Mouse (Mus musculus): ENCODE measurements around the gene Fip1l1. TPM values are rescaled to one million over a fixed set of nuclear protein-coding genes. Genes with fewer than 3 reads are reported as not detected.

Fip1l1 gene
- total RNA-seq, 1 experiment, result 66.1 TPM

DNA sequence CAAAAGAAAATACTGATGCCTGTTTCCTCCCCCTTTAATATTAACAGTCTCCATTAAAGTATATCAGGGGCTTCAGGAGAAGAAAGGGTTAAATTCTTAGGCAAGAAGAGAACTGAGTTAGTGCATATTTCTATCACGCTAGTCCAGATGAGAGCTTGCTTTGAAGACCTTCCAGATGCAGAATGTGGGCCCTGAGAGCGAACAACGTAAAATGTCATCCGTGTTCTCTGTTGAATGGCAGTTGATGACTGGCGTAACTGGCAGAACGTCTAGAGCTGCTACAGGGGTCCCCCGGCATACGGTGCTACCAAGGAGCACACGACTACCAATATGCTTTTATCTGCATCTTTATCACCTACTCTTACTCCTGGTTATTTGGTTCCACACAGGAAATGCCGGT is 67.1 kb downstream of the Fip1l1 start:
- in situ Hi-C loops (cut with MboI; ENCODE audit: low sequenced_read_pairs in 2 of 2, unreplicated experiment in 2 of 2), result loop anchor here in 1 of 2 experiments (25.0 kb wide), 1 partner anchor 560 kb away; the partner anchor contains the start of gene Pdgfra
- no peaks in the 10 kb centered on the region for H3K4me1 ChIP-seq (ENCODE audit: control insufficient read depth in 2 of 2, insufficient read depth in 2 of 2, low read length in 2 of 2, poor library complexity in 1 of 2)
- no peak overlapping the region for H3K9ac ChIP-seq (ENCODE audit: insufficient read depth, low read depth, low read length, poor library complexity, severe bottlenecking)
- TF ChIP-seq HCFC1 (IDR thresholded peaks at IDR 0.05; ENCODE audit: borderline replicate concordance, insufficient read depth, low read length), result no peak
- no peak for TF ChIP-seq MAFK (IDR thresholded peaks at IDR 0.05; ENCODE audit: insufficient read depth, low read depth, low read length)
- TF ChIP-seq ZNF384 (IDR thresholded peaks at IDR 0.05; ENCODE audit: low read depth, low read length), result no peak
- TF ChIP-seq ZC3H11A (IDR thresholded peaks at IDR 0.05; ENCODE audit: borderline replicate concordance, low read depth, low read length), result no peak
- TF ChIP-seq CHD2 (IDR thresholded peaks at IDR 0.05; ENCODE audit: low read depth, low read length), result no peak
- H3K27ac ChIP-seq (ENCODE audit: insufficient read depth, low read depth, low read length, poor library complexity, severe bottlenecking), result no peak overlapping the region
- H3K36me3 ChIP-seq (ENCODE audit: control insufficient read depth, insufficient read depth, low read length, poor library complexity, severe bottlenecking), result peaks cover 2% of the 10 kb centered on the region; the same call in 1 of the 2 replicates
- no peak overlapping the region for H3K4me3 ChIP-seq (ENCODE audit: insufficient read depth in 1 of 2, low read depth in 1 of 2, low read length in 2 of 2, poor library complexity in 1 of 2, severe bottlenecking in 1 of 2)
- DNase-seq (ENCODE audit: low read depth, low spot score), result no peak
- H3K9me3 ChIP-seq (ENCODE audit: control insufficient read depth, insufficient read depth, low read depth, low read length), result no peaks in the 10 kb centered on the region

DNA sequence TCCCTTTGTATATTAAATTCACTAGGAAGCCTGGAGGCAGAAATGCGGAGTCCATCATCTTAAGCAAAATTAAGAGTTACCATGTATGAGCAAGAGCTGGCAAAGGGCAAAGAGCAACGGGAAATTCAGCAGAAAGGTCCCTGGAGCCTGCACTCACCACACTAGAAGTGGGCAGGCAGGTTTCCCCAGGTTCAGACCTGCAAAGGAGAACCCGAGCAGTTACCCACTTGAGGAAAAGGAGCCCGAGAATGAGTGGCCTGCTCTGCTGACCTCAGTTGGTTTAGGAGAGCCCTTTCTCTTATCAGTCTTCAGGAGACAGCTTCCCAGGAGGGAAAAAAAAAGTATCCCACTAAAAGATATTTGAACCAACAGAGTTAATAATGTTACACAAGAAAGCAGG is 68.1 kb downstream of the Fip1l1 start:
- TF ChIP-seq ZC3H11A (IDR thresholded peaks at IDR 0.05; ENCODE audit: borderline replicate concordance, low read depth, low read length) (no peak), ZNF384 (IDR thresholded peaks at IDR 0.05; ENCODE audit: low read depth, low read length) (no peak), HCFC1 (IDR thresholded peaks at IDR 0.05; ENCODE audit: borderline replicate concordance, insufficient read depth, low read length) (no peak)

DNA sequence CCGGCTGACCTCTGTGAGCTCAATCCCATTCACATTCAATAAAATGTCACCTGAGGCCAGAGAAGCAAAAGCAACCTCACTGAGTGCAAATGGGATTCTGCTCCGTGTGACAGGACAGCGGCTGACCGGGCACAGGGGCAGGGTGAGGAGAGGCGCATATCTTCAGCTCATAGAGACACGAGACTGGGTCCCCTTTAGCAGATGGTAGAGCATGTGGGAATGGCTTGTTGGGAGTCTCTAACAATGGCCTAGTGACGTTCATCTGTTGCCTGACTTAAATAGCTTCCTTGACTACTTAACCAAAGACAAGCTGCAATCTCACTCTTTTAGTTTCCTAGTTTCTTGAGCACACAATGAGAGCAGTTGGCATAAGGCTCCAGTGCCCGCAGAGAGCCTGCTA is 71.0 kb downstream of the Fip1l1 start:
- H3K9ac ChIP-seq (ENCODE audit: insufficient read depth, low read depth, low read length, poor library complexity, severe bottlenecking), result no peak overlapping the region
- no peaks in the 10 kb centered on the region; the same call in 1 of the 2 replicates for H3K36me3 ChIP-seq (ENCODE audit: control insufficient read depth, insufficient read depth, low read length, poor library complexity, severe bottlenecking)
- no peaks in the 10 kb centered on the region for H3K4me1 ChIP-seq (ENCODE audit: control insufficient read depth in 2 of 2, insufficient read depth in 2 of 2, low read length in 2 of 2, poor library complexity in 1 of 2)
- no peaks in the 10 kb centered on the region for H3K9me3 ChIP-seq (ENCODE audit: control insufficient read depth, insufficient read depth, low read depth, low read length)
- in situ Hi-C loops (cut with MboI; ENCODE audit: low sequenced_read_pairs in 2 of 2, unreplicated experiment in 2 of 2), result loop anchor here in 1 of 2 experiments (25.0 kb wide), 1 partner anchor 556 kb away; the partner anchor contains the start of gene Pdgfra
- H3K27ac ChIP-seq (ENCODE audit: insufficient read depth, low read depth, low read length, poor library complexity, severe bottlenecking), result no peak overlapping the region
- TF ChIP-seq ZNF384 (IDR thresholded peaks at IDR 0.05; ENCODE audit: low read depth, low read length), result no peak
- no peak for TF ChIP-seq ZC3H11A (IDR thresholded peaks at IDR 0.05; ENCODE audit: borderline replicate concordance, low read depth, low read length)
- no peak for DNase-seq (ENCODE audit: low read depth, low spot score)
- no peak overlapping the region for H3K4me3 ChIP-seq (ENCODE audit: insufficient read depth in 1 of 2, low read depth in 1 of 2, low read length in 2 of 2, poor library complexity in 1 of 2, severe bottlenecking in 1 of 2)

More for the DNA sequence above, 68.1 kb downstream of the Fip1l1 start:
- DNase-seq (ENCODE audit: low read depth, low spot score), result no peak
- in situ Hi-C loops (cut with MboI; ENCODE audit: low sequenced_read_pairs in 2 of 2, unreplicated experiment in 2 of 2), result loop anchor here in 1 of 2 experiments (25.0 kb wide), 1 partner anchor 559 kb away; the partner anchor contains the start of gene Pdgfra
- Histone ChIP-seq H3K9me3 (ENCODE audit: control insufficient read depth, insufficient read depth, low read depth, low read length) (no peaks in the 10 kb centered on the region), H3K4me3 (ENCODE audit: insufficient read depth in 1 of 2, low read depth in 1 of 2, low read length in 2 of 2, poor library complexity in 1 of 2, severe bottlenecking in 1 of 2) (no peak overlapping the region), H3K9ac (ENCODE audit: insufficient read depth, low read depth, low read length, poor library complexity, severe bottlenecking) (no peak overlapping the region), H3K4me1 (ENCODE audit: control insufficient read depth in 2 of 2, insufficient read depth in 2 of 2, low read length in 2 of 2, poor library complexity in 1 of 2) (no peaks in the 10 kb centered on the region), H3K27ac (ENCODE audit: insufficient read depth, low read depth, low read length, poor library complexity, severe bottlenecking) (no peak overlapping the region), H3K36me3 (ENCODE audit: control insufficient read depth, insufficient read depth, low read length, poor library complexity, severe bottlenecking) (peaks cover 2% of the 10 kb centered on the region; the same call in 1 of the 2 replicates)

DNA sequence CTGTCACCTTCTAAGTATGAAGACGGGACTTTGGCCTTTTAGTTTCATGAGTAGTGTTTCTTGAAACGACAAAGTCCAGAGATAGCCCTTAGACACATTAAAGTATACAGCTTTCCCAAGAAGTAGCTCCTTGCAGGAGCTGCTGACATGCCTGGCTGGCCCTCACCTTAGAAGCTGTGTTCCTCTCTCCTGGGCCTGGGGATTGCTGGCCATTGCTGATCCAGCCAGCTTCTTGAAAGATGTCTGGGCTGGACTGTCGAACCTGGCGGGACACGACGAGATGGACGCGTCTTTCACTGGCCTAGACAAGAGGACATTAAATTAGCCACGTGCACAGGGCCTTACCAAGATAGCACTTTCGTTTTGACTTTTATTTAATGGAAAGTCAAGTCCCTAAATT is 75.3 kb downstream of the Fip1l1 start:
- H3K9ac ChIP-seq (ENCODE audit: insufficient read depth, low read depth, low read length, poor library complexity, severe bottlenecking), result no peak overlapping the region
- no peak overlapping the region for H3K4me3 ChIP-seq (ENCODE audit: insufficient read depth in 1 of 2, low read depth in 1 of 2, low read length in 2 of 2, poor library complexity in 1 of 2, severe bottlenecking in 1 of 2)
- no peaks in the 10 kb centered on the region; the same call in 1 of the 2 replicates for H3K36me3 ChIP-seq (ENCODE audit: control insufficient read depth, insufficient read depth, low read length, poor library complexity, severe bottlenecking)
- H3K4me1 ChIP-seq (ENCODE audit: control insufficient read depth in 2 of 2, insufficient read depth in 2 of 2, low read length in 2 of 2, poor library complexity in 1 of 2), result no peaks in the 10 kb centered on the region
- in situ Hi-C loops (cut with MboI; ENCODE audit: low sequenced_read_pairs in 2 of 2, unreplicated experiment in 2 of 2), result loop anchor here in 1 of 2 experiments (25.0 kb wide), 1 partner anchor 552 kb away; the partner anchor contains the start of gene Pdgfra
- no peak overlapping the region for H3K27ac ChIP-seq (ENCODE audit: insufficient read depth, low read depth, low read length, poor library complexity, severe bottlenecking)
- H3K9me3 ChIP-seq (ENCODE audit: control insufficient read depth, insufficient read depth, low read depth, low read length), result no peaks in the 10 kb centered on the region
- no peak for DNase-seq (ENCODE audit: low read depth, low spot score)
- TF ChIP-seq ZC3H11A (IDR thresholded peaks at IDR 0.05; ENCODE audit: borderline replicate concordance, low read depth, low read length) (no peak), MAFK (IDR thresholded peaks at IDR 0.05; ENCODE audit: insufficient read depth, low read depth, low read length) (no peak), ZNF384 (IDR thresholded peaks at IDR 0.05; ENCODE audit: low read depth, low read length) (no peak), CHD2 (IDR thresholded peaks at IDR 0.05; ENCODE audit: low read depth, low read length) (no peak), HCFC1 (IDR thresholded peaks at IDR 0.05; ENCODE audit: borderline replicate concordance, insufficient read depth, low read length) (no peak)

DNA sequence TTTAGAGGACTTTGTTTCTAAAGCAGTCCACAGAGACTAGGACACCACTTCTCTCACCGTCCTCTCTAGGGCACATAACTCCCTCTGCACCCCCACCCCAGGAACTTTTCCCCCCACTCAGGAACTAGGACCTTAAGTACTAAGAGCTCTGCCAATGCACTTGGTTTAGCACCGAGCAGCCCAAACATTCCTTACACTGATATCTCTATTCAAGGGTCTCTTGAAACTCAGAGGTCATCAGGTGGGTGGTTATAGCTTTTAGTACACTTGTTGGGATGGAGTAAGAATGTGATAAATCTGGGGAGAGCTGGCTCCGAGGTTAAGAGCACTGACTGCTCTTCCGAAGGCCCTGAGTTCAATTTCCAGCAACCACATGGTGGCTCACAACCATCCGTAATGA is 77.5 kb downstream of the Fip1l1 start:
- no peak for DNase-seq (ENCODE audit: low read depth, low spot score)
- Histone ChIP-seq H3K9ac (ENCODE audit: insufficient read depth, low read depth, low read length, poor library complexity, severe bottlenecking) (no peak overlapping the region), H3K4me1 (ENCODE audit: control insufficient read depth in 2 of 2, insufficient read depth in 2 of 2, low read length in 2 of 2, poor library complexity in 1 of 2) (no peaks in the 10 kb centered on the region), H3K4me3 (ENCODE audit: insufficient read depth in 1 of 2, low read depth in 1 of 2, low read length in 2 of 2, poor library complexity in 1 of 2, severe bottlenecking in 1 of 2) (no peak overlapping the region), H3K27ac (ENCODE audit: insufficient read depth, low read depth, low read length, poor library complexity, severe bottlenecking) (no peak overlapping the region), H3K36me3 (ENCODE audit: control insufficient read depth, insufficient read depth, low read length, poor library complexity, severe bottlenecking) (no peaks in the 10 kb centered on the region), H3K9me3 (ENCODE audit: control insufficient read depth, insufficient read depth, low read depth, low read length) (no peaks in the 10 kb centered on the region)
- TF ChIP-seq MAFK (IDR thresholded peaks at IDR 0.05; ENCODE audit: insufficient read depth, low read depth, low read length) (no peak), ZNF384 (IDR thresholded peaks at IDR 0.05; ENCODE audit: low read depth, low read length) (no peak), HCFC1 (IDR thresholded peaks at IDR 0.05; ENCODE audit: borderline replicate concordance, insufficient read depth, low read length) (no peak), ZC3H11A (IDR thresholded peaks at IDR 0.05; ENCODE audit: borderline replicate concordance, low read depth, low read length) (no peak), CHD2 (IDR thresholded peaks at IDR 0.05; ENCODE audit: low read depth, low read length) (no peak)
- in situ Hi-C loops (cut with MboI; ENCODE audit: low sequenced_read_pairs in 2 of 2, unreplicated experiment in 2 of 2), result loop anchor here in 1 of 2 experiments (25.0 kb wide), 1 partner anchor 550 kb away; the partner anchor contains the start of gene Pdgfra

All from ES-E14 (cell line).